Mouse (Mus musculus): ENCODE results near the gene Tshz2. TPM values are rescaled to one million over a fixed set of nuclear protein-coding genes. Genes with fewer than 3 reads are reported as not detected.

Gene Tshz2
- polyA plus RNA-seq, 1 experiment, result 42.6 TPM

GRCm38 (mm10) chr2:169699862-169700511, 67.2 kb downstream of the Tshz2 start:
- TF ChIP-seq POLR2A (IDR thresholded peaks at IDR 0.05; ENCODE audit: borderline replicate concordance, extremely low read depth, insufficient read depth, insufficient read length, poor library complexity, severe bottlenecking) (no peak), CTCF (IDR thresholded peaks at IDR 0.05; ENCODE audit: borderline replicate concordance, extremely low read depth, insufficient read depth, insufficient read length) (no peak)
- no peak for DNase-seq (ENCODE audit: low read depth)

- DNase-seq (ENCODE audit: low read depth), result no peak
- TF ChIP-seq POLR2A (IDR thresholded peaks at IDR 0.05; ENCODE audit: borderline replicate concordance, extremely low read depth, insufficient read depth, insufficient read length, poor library complexity, severe bottlenecking), result no peak
- no peak for TF ChIP-seq CTCF (IDR thresholded peaks at IDR 0.05; ENCODE audit: borderline replicate concordance, extremely low read depth, insufficient read depth, insufficient read length)
Observed at GRCm38 (mm10) chr2:169702725-169703486, 70.1 kb downstream of the Tshz2 start.

GRCm38 (mm10) chr2:169721793-169722326, 89.0 kb downstream of the Tshz2 start:
- no peak for TF ChIP-seq POLR2A (IDR thresholded peaks at IDR 0.05; ENCODE audit: borderline replicate concordance, extremely low read depth, insufficient read depth, insufficient read length, poor library complexity, severe bottlenecking)
- TF ChIP-seq CTCF (IDR thresholded peaks at IDR 0.05; ENCODE audit: borderline replicate concordance, extremely low read depth, insufficient read depth, insufficient read length), result no peak
- DNase-seq (ENCODE audit: low read depth), result peak; percentile 59

- TF ChIP-seq POLR2A (IDR thresholded peaks at IDR 0.05; ENCODE audit: borderline replicate concordance, extremely low read depth, insufficient read depth, insufficient read length, poor library complexity, severe bottlenecking), result no peak
- no peak for TF ChIP-seq CTCF (IDR thresholded peaks at IDR 0.05; ENCODE audit: borderline replicate concordance, extremely low read depth, insufficient read depth, insufficient read length)
- DNase-seq (ENCODE audit: low read depth), result peak; percentile 23
Observed at GRCm38 (mm10) chr2:169722341-169722740, 89.5 kb downstream of the Tshz2 start.

- DNase-seq (ENCODE audit: low read depth), result peak; percentile 67
- TF ChIP-seq POLR2A (IDR thresholded peaks at IDR 0.05; ENCODE audit: borderline replicate concordance, extremely low read depth, insufficient read depth, insufficient read length, poor library complexity, severe bottlenecking), result no peak
- no peak for TF ChIP-seq CTCF (IDR thresholded peaks at IDR 0.05; ENCODE audit: borderline replicate concordance, extremely low read depth, insufficient read depth, insufficient read length)
Observed at GRCm38 (mm10) chr2:169723645-169724462, 91.0 kb downstream of the Tshz2 start.

GRCm38 (mm10) chr2:169728651-169729280, 96.0 kb downstream of the Tshz2 start:
- no peak for TF ChIP-seq POLR2A (IDR thresholded peaks at IDR 0.05; ENCODE audit: borderline replicate concordance, extremely low read depth, insufficient read depth, insufficient read length, poor library complexity, severe bottlenecking)
- no peak for TF ChIP-seq CTCF (IDR thresholded peaks at IDR 0.05; ENCODE audit: borderline replicate concordance, extremely low read depth, insufficient read depth, insufficient read length)
- peak; percentile 19 for DNase-seq (ENCODE audit: low read depth)

- TF ChIP-seq CTCF (IDR thresholded peaks at IDR 0.05; ENCODE audit: borderline replicate concordance, extremely low read depth, insufficient read depth, insufficient read length) (no peak), POLR2A (IDR thresholded peaks at IDR 0.05; ENCODE audit: borderline replicate concordance, extremely low read depth, insufficient read depth, insufficient read length, poor library complexity, severe bottlenecking) (no peak)
- DNase-seq (ENCODE audit: low read depth), result no peak
Observed at GRCm38 (mm10) chr2:169730551-169730996, 97.8 kb downstream of the Tshz2 start.

GRCm38 (mm10) chr2:169734053-169734452, 101.2 kb downstream of the Tshz2 start:
- TF ChIP-seq CTCF (IDR thresholded peaks at IDR 0.05; ENCODE audit: borderline replicate concordance, extremely low read depth, insufficient read depth, insufficient read length), result no peak
- TF ChIP-seq POLR2A (IDR thresholded peaks at IDR 0.05; ENCODE audit: borderline replicate concordance, extremely low read depth, insufficient read depth, insufficient read length, poor library complexity, severe bottlenecking), result no peak
- peak; percentile 52 for DNase-seq (ENCODE audit: low read depth)

- TF ChIP-seq POLR2A (IDR thresholded peaks at IDR 0.05; ENCODE audit: borderline replicate concordance, extremely low read depth, insufficient read depth, insufficient read length, poor library complexity, severe bottlenecking), result no peak
- TF ChIP-seq CTCF (IDR thresholded peaks at IDR 0.05; ENCODE audit: borderline replicate concordance, extremely low read depth, insufficient read depth, insufficient read length), result no peak
- DNase-seq (ENCODE audit: low read depth), result peak; percentile 31
Observed at GRCm38 (mm10) chr2:169735475-169736406, 102.9 kb downstream of the Tshz2 start.

GRCm38 (mm10) chr2:169740996-169741395, 108.2 kb downstream of the Tshz2 start:
- TF ChIP-seq CTCF (IDR thresholded peaks at IDR 0.05; ENCODE audit: borderline replicate concordance, extremely low read depth, insufficient read depth, insufficient read length) (no peak), POLR2A (IDR thresholded peaks at IDR 0.05; ENCODE audit: borderline replicate concordance, extremely low read depth, insufficient read depth, insufficient read length, poor library complexity, severe bottlenecking) (no peak)
- DNase-seq (ENCODE audit: low read depth), result no peak
